Mouse (Mus musculus): ENCODE measurements around the gene Coro2b. TPM values are rescaled to one million over a fixed set of nuclear protein-coding genes. Genes with fewer than 3 reads are reported as not detected.

Coro2b gene
- total RNA-seq, 1 experiment: 4.8 TPM

DNA sequence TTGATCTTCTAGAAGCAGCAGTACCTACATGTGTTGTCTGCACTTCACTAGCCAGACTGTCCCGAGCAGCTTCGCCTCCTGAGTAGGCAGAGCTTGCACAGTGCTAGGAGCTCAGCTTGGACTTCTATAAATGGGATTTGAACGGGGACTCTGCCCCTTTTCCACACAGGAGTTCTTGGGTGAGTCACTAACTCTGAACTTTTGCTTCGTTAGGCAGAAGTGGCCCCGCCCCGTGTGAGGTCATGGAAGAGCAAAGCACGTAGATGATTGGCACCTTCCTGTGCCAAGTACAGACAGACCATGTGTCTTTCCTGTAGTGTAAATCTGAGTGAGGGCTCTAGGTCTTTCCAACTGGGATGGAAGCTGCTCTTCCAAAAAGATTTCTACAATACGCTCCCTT is 109.8 kb downstream of the Coro2b start:
- H3K27ac ChIP-seq (ENCODE audit: insufficient read depth, low read depth, low read length, poor library complexity, severe bottlenecking): no peak overlapping the region
- peaks cover 2% of the 10 kb centered on the region; the same call in 1 of the 2 replicates for H3K36me3 ChIP-seq (ENCODE audit: control insufficient read depth, insufficient read depth, low read length, poor library complexity, severe bottlenecking)
- DNase-seq (ENCODE audit: low read depth, low spot score): no peak
- no peak overlapping the region for H3K4me3 ChIP-seq (ENCODE audit: insufficient read depth in 1 of 2, low read depth in 1 of 2, low read length in 2 of 2, poor library complexity in 1 of 2, severe bottlenecking in 1 of 2)
- in situ Hi-C loops (cut with MboI; ENCODE audit: low sequenced_read_pairs in 2 of 2, unreplicated experiment in 2 of 2): no loop called here
- H3K9me3 ChIP-seq (ENCODE audit: control insufficient read depth, insufficient read depth, low read depth, low read length): no peaks in the 10 kb centered on the region
- TF ChIP-seq MAFK (IDR thresholded peaks at IDR 0.05; ENCODE audit: insufficient read depth, low read depth, low read length) (no peak), ZNF384 (IDR thresholded peaks at IDR 0.05; ENCODE audit: low read depth, low read length) (no peak), CHD2 (IDR thresholded peaks at IDR 0.05; ENCODE audit: low read depth, low read length) (no peak), HCFC1 (IDR thresholded peaks at IDR 0.05; ENCODE audit: borderline replicate concordance, insufficient read depth, low read length) (no peak), ZC3H11A (IDR thresholded peaks at IDR 0.05; ENCODE audit: borderline replicate concordance, low read depth, low read length) (no peak)
- H3K9ac ChIP-seq (ENCODE audit: insufficient read depth, low read depth, low read length, poor library complexity, severe bottlenecking): no peak overlapping the region
- peaks cover 0 to 5% of the 10 kb centered on the region in 2 experiments; a peak in 2 of 4 replicates for H3K4me1 ChIP-seq (ENCODE audit: control insufficient read depth in 2 of 2, insufficient read depth in 2 of 2, low read length in 2 of 2, poor library complexity in 1 of 2)

DNA sequence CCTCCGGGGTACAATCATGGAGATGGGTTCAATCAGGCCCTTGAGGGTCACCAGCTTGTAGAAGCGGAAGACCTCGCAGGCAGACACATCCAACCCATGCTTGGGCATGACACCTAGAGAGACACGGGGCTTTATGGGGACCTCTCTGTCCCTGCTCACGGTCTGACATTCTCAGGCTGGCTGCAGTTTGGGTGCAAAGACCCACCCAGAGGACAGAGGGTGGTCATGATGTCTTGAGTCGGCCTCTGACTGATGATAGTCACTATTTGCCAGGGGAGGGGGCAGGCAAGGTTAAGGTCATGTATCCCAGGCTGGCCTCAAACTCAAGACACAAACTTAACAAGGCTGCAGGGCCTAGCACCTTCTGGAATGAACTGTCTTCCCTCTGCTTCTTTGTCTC is 110.3 kb downstream of the Coro2b start:
- no peak overlapping the region for H3K9ac ChIP-seq (ENCODE audit: insufficient read depth, low read depth, low read length, poor library complexity, severe bottlenecking)
- in situ Hi-C loops (cut with MboI; ENCODE audit: low sequenced_read_pairs in 2 of 2, unreplicated experiment in 2 of 2): no loop called here
- peaks cover 2% of the 10 kb centered on the region; the same call in 1 of the 2 replicates for H3K36me3 ChIP-seq (ENCODE audit: control insufficient read depth, insufficient read depth, low read length, poor library complexity, severe bottlenecking)
- TF ChIP-seq ZNF384 (IDR thresholded peaks at IDR 0.05; ENCODE audit: low read depth, low read length): no peak
- TF ChIP-seq MAFK (IDR thresholded peaks at IDR 0.05; ENCODE audit: insufficient read depth, low read depth, low read length): no peak
- TF ChIP-seq CHD2 (IDR thresholded peaks at IDR 0.05; ENCODE audit: low read depth, low read length): no peak
- no peak for TF ChIP-seq ZC3H11A (IDR thresholded peaks at IDR 0.05; ENCODE audit: borderline replicate concordance, low read depth, low read length)
- peaks cover 0 to 3% of the 10 kb centered on the region in 2 experiments; a peak in 1 of 4 replicates for H3K4me1 ChIP-seq (ENCODE audit: control insufficient read depth in 2 of 2, insufficient read depth in 2 of 2, low read length in 2 of 2, poor library complexity in 1 of 2)
- no peak overlapping the region for H3K4me3 ChIP-seq (ENCODE audit: insufficient read depth in 1 of 2, low read depth in 1 of 2, low read length in 2 of 2, poor library complexity in 1 of 2, severe bottlenecking in 1 of 2)
- DNase-seq (ENCODE audit: low read depth, low spot score): no peak
- no peaks in the 10 kb centered on the region for H3K9me3 ChIP-seq (ENCODE audit: control insufficient read depth, insufficient read depth, low read depth, low read length)
- no peak overlapping the region for H3K27ac ChIP-seq (ENCODE audit: insufficient read depth, low read depth, low read length, poor library complexity, severe bottlenecking)

GRCm38 (mm10) chr9:62426021-62426420 is 110.8 kb downstream of the Coro2b start:
- H3K9me3 ChIP-seq (ENCODE audit: control insufficient read depth, insufficient read depth, low read depth, low read length): no peaks in the 10 kb centered on the region
- DNase-seq (ENCODE audit: low read depth, low spot score): no peak

GRCm38 (mm10) chr9:62425265-62425664 is 111.6 kb downstream of the Coro2b start:
- Histone ChIP-seq H3K36me3 (ENCODE audit: control insufficient read depth, insufficient read depth, low read length, poor library complexity, severe bottlenecking) (no peaks in the 10 kb centered on the region; the same call in 1 of the 2 replicates), H3K9me3 (ENCODE audit: control insufficient read depth, insufficient read depth, low read depth, low read length) (no peaks in the 10 kb centered on the region), H3K4me3 (ENCODE audit: insufficient read depth in 1 of 2, low read depth in 1 of 2, low read length in 2 of 2, poor library complexity in 1 of 2, severe bottlenecking in 1 of 2) (no peak overlapping the region), H3K27ac (ENCODE audit: insufficient read depth, low read depth, low read length, poor library complexity, severe bottlenecking) (no peak overlapping the region), H3K9ac (ENCODE audit: insufficient read depth, low read depth, low read length, poor library complexity, severe bottlenecking) (no peak overlapping the region), H3K4me1 (ENCODE audit: control insufficient read depth in 2 of 2, insufficient read depth in 2 of 2, low read length in 2 of 2, poor library complexity in 1 of 2) (peaks cover 1 to 3% of the 10 kb centered on the region in 2 experiments; a peak in 1 of 4 replicates)
- DNase-seq (ENCODE audit: low read depth, low spot score): no peak
- TF ChIP-seq MAFK (IDR thresholded peaks at IDR 0.05; ENCODE audit: insufficient read depth, low read depth, low read length): no peak
- TF ChIP-seq ZNF384 (IDR thresholded peaks at IDR 0.05; ENCODE audit: low read depth, low read length): no peak
- no peak for TF ChIP-seq HCFC1 (IDR thresholded peaks at IDR 0.05; ENCODE audit: borderline replicate concordance, insufficient read depth, low read length)
- TF ChIP-seq ZC3H11A (IDR thresholded peaks at IDR 0.05; ENCODE audit: borderline replicate concordance, low read depth, low read length): no peak
- TF ChIP-seq CHD2 (IDR thresholded peaks at IDR 0.05; ENCODE audit: low read depth, low read length): no peak
- in situ Hi-C loops (cut with MboI; ENCODE audit: low sequenced_read_pairs in 2 of 2, unreplicated experiment in 2 of 2): no loop called here

More at GRCm38 (mm10) chr9:62426021-62426420, 110.8 kb downstream of the Coro2b start:
- Histone ChIP-seq H3K27ac (ENCODE audit: insufficient read depth, low read depth, low read length, poor library complexity, severe bottlenecking) (no peak overlapping the region), H3K4me1 (ENCODE audit: control insufficient read depth in 2 of 2, insufficient read depth in 2 of 2, low read length in 2 of 2, poor library complexity in 1 of 2) (no peaks in the 10 kb centered on the region), H3K4me3 (ENCODE audit: insufficient read depth in 1 of 2, low read depth in 1 of 2, low read length in 2 of 2, poor library complexity in 1 of 2, severe bottlenecking in 1 of 2) (no peak overlapping the region), H3K36me3 (ENCODE audit: control insufficient read depth, insufficient read depth, low read length, poor library complexity, severe bottlenecking) (peaks cover 2% of the 10 kb centered on the region; the same call in 1 of the 2 replicates), H3K9ac (ENCODE audit: insufficient read depth, low read depth, low read length, poor library complexity, severe bottlenecking) (no peak overlapping the region)
- TF ChIP-seq MAFK (IDR thresholded peaks at IDR 0.05; ENCODE audit: insufficient read depth, low read depth, low read length) (no peak), ZNF384 (IDR thresholded peaks at IDR 0.05; ENCODE audit: low read depth, low read length) (no peak)
- in situ Hi-C loops (cut with MboI; ENCODE audit: low sequenced_read_pairs in 2 of 2, unreplicated experiment in 2 of 2): no loop called here

DNA sequence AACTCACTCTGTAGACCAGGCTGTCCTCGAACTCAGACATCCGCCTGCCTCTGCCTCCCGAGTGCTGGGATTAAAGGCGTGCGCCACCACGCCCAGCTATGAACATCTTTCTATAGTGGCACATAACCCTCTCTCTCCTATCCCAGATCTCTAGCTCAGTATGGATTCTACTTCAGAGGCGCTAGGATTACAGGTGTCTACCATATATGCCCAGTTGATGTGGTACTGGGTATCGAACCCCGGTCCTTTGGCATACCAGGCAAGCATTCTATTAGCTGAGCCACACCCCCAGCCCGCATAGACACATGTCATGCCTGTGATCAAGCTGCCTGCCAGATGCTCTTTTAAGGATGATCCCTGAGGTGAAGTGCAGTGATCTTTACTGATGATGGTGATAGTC is 113.0 kb downstream of the Coro2b start:
- no peak overlapping the region for H3K9ac ChIP-seq (ENCODE audit: insufficient read depth, low read depth, low read length, poor library complexity, severe bottlenecking)

More for the DNA sequence above, 113.0 kb downstream of the Coro2b start:
- Histone ChIP-seq H3K27ac (ENCODE audit: insufficient read depth, low read depth, low read length, poor library complexity, severe bottlenecking) (no peak overlapping the region), H3K36me3 (ENCODE audit: control insufficient read depth, insufficient read depth, low read length, poor library complexity, severe bottlenecking) (no peaks in the 10 kb centered on the region; the same call in 1 of the 2 replicates), H3K4me1 (ENCODE audit: control insufficient read depth in 2 of 2, insufficient read depth in 2 of 2, low read length in 2 of 2, poor library complexity in 1 of 2) (peaks cover 1 to 12% of the 10 kb centered on the region in 2 experiments; a peak in 2 of 4 replicates), H3K4me3 (ENCODE audit: insufficient read depth in 1 of 2, low read depth in 1 of 2, low read length in 2 of 2, poor library complexity in 1 of 2, severe bottlenecking in 1 of 2) (no peak overlapping the region), H3K9me3 (ENCODE audit: control insufficient read depth, insufficient read depth, low read depth, low read length) (no peaks in the 10 kb centered on the region)
- in situ Hi-C loops (cut with MboI; ENCODE audit: low sequenced_read_pairs in 2 of 2, unreplicated experiment in 2 of 2): no loop called here
- TF ChIP-seq CHD2 (IDR thresholded peaks at IDR 0.05; ENCODE audit: low read depth, low read length): no peak
- TF ChIP-seq ZNF384 (IDR thresholded peaks at IDR 0.05; ENCODE audit: low read depth, low read length): no peak
- TF ChIP-seq MAFK (IDR thresholded peaks at IDR 0.05; ENCODE audit: insufficient read depth, low read depth, low read length): no peak
- TF ChIP-seq ZC3H11A (IDR thresholded peaks at IDR 0.05; ENCODE audit: borderline replicate concordance, low read depth, low read length): no peak
- no peak for TF ChIP-seq HCFC1 (IDR thresholded peaks at IDR 0.05; ENCODE audit: borderline replicate concordance, insufficient read depth, low read length)
- DNase-seq (ENCODE audit: low read depth, low spot score): no peak

Data from ES-E14 (cell line).